Mouse (Mus musculus): ENCODE results near the gene Hist1h3d. TPM values are rescaled to one million over a fixed set of nuclear protein-coding genes. Genes with fewer than 3 reads are reported as not detected.
A peak's percentile ranks its signal among the peaks of the same experiment; 100 is the strongest.
"Not testable (repeated sequence)": the region's sequence is repeated elsewhere in the genome, so short reads cannot be mapped to it uniquely, and the experiment has no call there.

Gene Hist1h3d
- polyA plus RNA-seq, 1 experiment from 2014 or later: 4.6 TPM

GRCm38 (mm10) chr13:23603182-23603699 is 27.7 kb downstream of the Hist1h3d start:
- no peak overlapping the region for H3K4me3 ChIP-seq
- H3K4me1 ChIP-seq: no peaks in the 10 kb centered on the region
- H3K9ac ChIP-seq (replicated peaks): no peak overlapping the region
- no peaks in the 10 kb centered on the region for H3K36me3 ChIP-seq
- no peak for ATAC-seq (ENCODE audit: low FRiP score, low read depth)
- H3K27me3 ChIP-seq: no peaks in the 10 kb centered on the region
- H3K4me2 ChIP-seq (replicated peaks): no peak overlapping the region
- WGBS: 83% methylated on average over 7 of the region's 7 CpGs
- no peaks in the 10 kb centered on the region for H3K9me3 ChIP-seq
- H3K27ac ChIP-seq (replicated peaks): no peak overlapping the region

GRCm38 (mm10) chr13:23604452-23604851 is 28.9 kb downstream of the Hist1h3d start:
- ATAC-seq (ENCODE audit: low FRiP score, low read depth): no peak
- H3K27ac ChIP-seq (replicated peaks): no peak overlapping the region
- WGBS: 98% methylated on average over 3 of the region's 3 CpGs
- H3K36me3 ChIP-seq: no peaks in the 10 kb centered on the region
- no peak overlapping the region for H3K4me3 ChIP-seq
- H3K4me1 ChIP-seq: no peaks in the 10 kb centered on the region
- no peak overlapping the region for H3K4me2 ChIP-seq (replicated peaks)
- H3K27me3 ChIP-seq: no peaks in the 10 kb centered on the region
- no peak overlapping the region for H3K9ac ChIP-seq (replicated peaks)
- H3K9me3 ChIP-seq: no peaks in the 10 kb centered on the region

GRCm38 (mm10) chr13:23605052-23605451 is 29.5 kb downstream of the Hist1h3d start:
- Histone ChIP-seq H3K9me3 (no peaks in the 10 kb centered on the region), H3K4me1 (no peaks in the 10 kb centered on the region), H3K4me2 (replicated peaks) (no peak overlapping the region), H3K4me3 (no peak overlapping the region), H3K27me3 (no peaks in the 10 kb centered on the region), H3K27ac (replicated peaks) (no peak overlapping the region), H3K9ac (replicated peaks) (no peak overlapping the region), H3K36me3 (no peaks in the 10 kb centered on the region)
- WGBS: 91% methylated on average over 3 of the region's 3 CpGs
- ATAC-seq (ENCODE audit: low FRiP score, low read depth): no peak

GRCm38 (mm10) chr13:23609209-23609608 is 33.6 kb downstream of the Hist1h3d start:
- H3K27me3 ChIP-seq: no peaks in the 10 kb centered on the region
- no peak for ATAC-seq (ENCODE audit: low FRiP score, low read depth)

GRCm38 (mm10) chr13:23609844-23610243 is 34.3 kb downstream of the Hist1h3d start:
- Histone ChIP-seq H3K27me3 (no peaks in the 10 kb centered on the region), H3K36me3 (no peaks in the 10 kb centered on the region), H3K4me2 (replicated peaks) (no peak overlapping the region), H3K9ac (replicated peaks) (no peak overlapping the region), H3K4me3 (no peak overlapping the region), H3K4me1 (no peaks in the 10 kb centered on the region), H3K27ac (replicated peaks) (no peak overlapping the region), H3K9me3 (no peaks in the 10 kb centered on the region)
- ATAC-seq (ENCODE audit: low FRiP score, low read depth): no peak

More at GRCm38 (mm10) chr13:23609209-23609608, 33.6 kb downstream of the Hist1h3d start:
- Histone ChIP-seq H3K4me1 (no peaks in the 10 kb centered on the region), H3K4me2 (replicated peaks) (no peak overlapping the region), H3K27ac (replicated peaks) (no peak overlapping the region), H3K4me3 (no peak overlapping the region), H3K9ac (replicated peaks) (no peak overlapping the region), H3K9me3 (no peaks in the 10 kb centered on the region), H3K36me3 (no peaks in the 10 kb centered on the region)
- 89% methylated on average over 4 of the region's 4 CpGs for WGBS

- Histone ChIP-seq H3K4me1 (no peaks in the 10 kb centered on the region), H3K9me3 (no peaks in the 10 kb centered on the region)
- WGBS: 59% methylated on average over 2 of the region's 2 CpGs
Observed at GRCm38 (mm10) chr13:23610393-23610792, 34.8 kb downstream of the Hist1h3d start.

GRCm38 (mm10) chr13:23611638-23612037 is 36.1 kb downstream of the Hist1h3d start:
- no peak for ATAC-seq (ENCODE audit: low FRiP score, low read depth)
- Histone ChIP-seq H3K4me3 (no peak overlapping the region), H3K36me3 (no peaks in the 10 kb centered on the region), H3K27me3 (no peaks in the 10 kb centered on the region), H3K9me3 (no peaks in the 10 kb centered on the region), H3K4me1 (no peaks in the 10 kb centered on the region), H3K4me2 (replicated peaks) (no peak overlapping the region), H3K9ac (replicated peaks) (no peak overlapping the region), H3K27ac (replicated peaks) (no peak overlapping the region)
- WGBS: 83% methylated on average over 3 of the region's 3 CpGs

More at GRCm38 (mm10) chr13:23610393-23610792, 34.8 kb downstream of the Hist1h3d start:
- H3K4me3 ChIP-seq: no peak overlapping the region
- no peaks in the 10 kb centered on the region for H3K27me3 ChIP-seq
- H3K4me2 ChIP-seq (replicated peaks): no peak overlapping the region
- no peak overlapping the region for H3K27ac ChIP-seq (replicated peaks)
- no peak overlapping the region for H3K9ac ChIP-seq (replicated peaks)
- no peak for ATAC-seq (ENCODE audit: low FRiP score, low read depth)
- no peaks in the 10 kb centered on the region for H3K36me3 ChIP-seq

GRCm38 (mm10) chr13:23620056-23620732 is 44.6 kb downstream of the Hist1h3d start:
- Histone ChIP-seq H3K27me3 (peaks cover 2% of the 10 kb centered on the region; the same call in 1 of the 2 replicates), H3K9ac (replicated peaks) (peak overlapping the region; percentile 68), H3K4me3 (peak overlapping the region; percentile 65), H3K4me2 (replicated peaks) (peak overlapping the region; percentile 93), H3K36me3 (no peaks in the 10 kb centered on the region), H3K4me1 (peaks cover 15% of the 10 kb centered on the region), H3K9me3 (no peaks in the 10 kb centered on the region), H3K27ac (replicated peaks) (peak overlapping the region; percentile 97)
- 59% methylated on average over 12 of the region's 12 CpGs for WGBS
- ATAC-seq (ENCODE audit: low FRiP score, low read depth): no peak

GRCm38 (mm10) chr13:23620733-23621531 is 45.4 kb downstream of the Hist1h3d start, which contains the start of gene Hist1h2be:
Hist1h2be (minus strand) TSS chr13:23621124.
- Histone ChIP-seq H3K4me2 (replicated peaks) (peak within 1 kb of the TSS; percentile 93), H3K27me3 (peaks cover 6% of the 10 kb centered on the region; the same call in 1 of the 2 replicates), H3K36me3 (no peaks in the 10 kb centered on the region), H3K27ac (replicated peaks) (peak within 1 kb of the TSS; percentile 97), H3K9ac (replicated peaks) (peak within 1 kb of the TSS; percentile 93), H3K9me3 (no peaks in the 10 kb centered on the region), H3K4me1 (peaks cover 15% of the 10 kb centered on the region), H3K4me3 (peak within 1 kb of the TSS; percentile 65)
- under 1% methylated on average over 27 of the region's 27 CpGs for WGBS
- ATAC-seq (ENCODE audit: low FRiP score, low read depth): peak; percentile 85

- peak overlapping the region; percentile 93 for H3K4me2 ChIP-seq (replicated peaks)
- H3K27me3 ChIP-seq: peaks cover 6% of the 10 kb centered on the region; the same call in 1 of the 2 replicates
- ATAC-seq (ENCODE audit: low FRiP score, low read depth): peak; percentile 76
- WGBS: 0% methylated on average over 18 of the region's 18 CpGs
- peak overlapping the region; percentile 65 for H3K4me3 ChIP-seq
- peaks cover 15% of the 10 kb centered on the region for H3K4me1 ChIP-seq
- H3K36me3 ChIP-seq: no peaks in the 10 kb centered on the region
- no peaks in the 10 kb centered on the region for H3K9me3 ChIP-seq
- peak overlapping the region; percentile 93 for H3K9ac ChIP-seq (replicated peaks)
- peak overlapping the region; percentile 97 for H3K27ac ChIP-seq (replicated peaks)
Observed at GRCm38 (mm10) chr13:23621532-23622174, 46.1 kb downstream of the Hist1h3d start.

- H3K9me3 ChIP-seq, H3K27me3 ChIP-seq, H3K36me3 ChIP-seq: not testable (repeated sequence)
- Histone ChIP-seq H3K9ac (replicated peaks) (peak within 1 kb of the TSS; percentile 93), H3K4me3 (peak within 1 kb of the TSS; percentile 65), H3K4me2 (replicated peaks) (peak within 1 kb of the TSS; percentile 93), H3K27ac (replicated peaks) (peak within 1 kb of the TSS; percentile 97), H3K4me1 (peaks cover 15% of the 10 kb centered on the region)
- peak; percentile 96 for ATAC-seq (ENCODE audit: low FRiP score, low read depth)
- WGBS: under 1% methylated on average over 43 of the region's 53 CpGs
Observed at GRCm38 (mm10) chr13:23622175-23622671, 46.7 kb downstream of the Hist1h3d start, which contains the start of gene Hist1h1e. Hist1h1e (minus strand) TSS chr13:23622558.

Data from midbrain, embryonic 12.5 days (tissue).